Mouse (Mus musculus) limb, embryonic 10.5 days (tissue): ENCODE measurements around the gene Alg12. TPM values are rescaled to one million over a fixed set of nuclear protein-coding genes. Genes with fewer than 3 reads are reported as not detected.
A peak's percentile ranks its signal among the peaks of the same experiment; 100 is the strongest.

Source experiments
- DNase-seq: peaks from one replicate; pipeline ENCODE4 v3.0.0-alpha.2; 2017; ENCODE audit warnings: low spot score
- H3K27ac ChIP-seq: fragments of 300-500 bp; sonication (generic); 2 replicates; pipeline ENCODE4 v1.5.1; 2016; ENCODE audit warnings: mild to moderate bottlenecking
- H3K27me3 ChIP-seq: fragments of 300-500 bp; sonication (generic); 2 replicates; pipeline ENCODE4 v1.6.1; 2016; ENCODE audit warnings: low read depth, mild to moderate bottlenecking; ENCODE audit not compliant: poor library complexity, severe bottlenecking
- H3K36me3 ChIP-seq: fragments of 300-500 bp; sonication (generic); 2 replicates; pipeline ENCODE4 v1.6.1; 2016; ENCODE audit warnings: mild to moderate bottlenecking, moderate library complexity
- H3K4me1 ChIP-seq: fragments of 300-500 bp; sonication (generic); 2 replicates; pipeline ENCODE4 v1.6.1; 2016
- H3K4me3 ChIP-seq: fragments of 300-500 bp; sonication (generic); 2 replicates; pipeline ENCODE4 v1.5.1; 2016; ENCODE audit warnings: mild to moderate bottlenecking, moderate library complexity
- H3K9me3 ChIP-seq: fragments of 300-500 bp; sonication (generic); replicated peaks from 2 replicates; pipeline ENCODE4 v1.6.1; 2016; ENCODE audit warnings: mild to moderate bottlenecking
- WGBS: fragments of 180-500 bp; shearing (Covaris S2); methylation state at CpG from one replicate; pipeline ENCODE4 v1.1.7; 2016; 5-methylcytosine and 5-hydroxymethylcytosine counted together
- polyA plus RNA-seq: library from polyadenylated mRNA; unstranded; fragments of >200 nt; fragmentation: Nextera tagmentation; extraction: Ambion mirVana; gene quantifications from 2 replicates; pipeline ENCODE4 v1.2.1, GENCODE M21; 2016

Alg12 gene
- polyA plus RNA-seq, 1 experiment from 2014 or later: 12.3 TPM

GRCm38 (mm10) chr15:88850146-88850826 lies 31.2 kb upstream of the Alg12 start:
- Histone ChIP-seq H3K4me3 (no peak overlapping the region), H3K4me1 (peaks cover 24% of the 10 kb centered on the region), H3K27me3 (no peaks in the 10 kb centered on the region), H3K36me3 (no peaks in the 10 kb centered on the region), H3K27ac (peak overlapping the region; percentile 42; the same call in 1 of the 2 replicates), H3K9me3 (no peaks in the 10 kb centered on the region)
- WGBS: 72% methylated on average over 10 of the region's 10 CpGs
- no peak for DNase-seq

- 96% methylated on average over 2 of the region's 2 CpGs for WGBS
- no peaks in the 10 kb centered on the region for H3K36me3 ChIP-seq
- DNase-seq: no peak
- no peaks in the 10 kb centered on the region for H3K27me3 ChIP-seq
- H3K27ac ChIP-seq: no peak overlapping the region
- no peak overlapping the region for H3K4me3 ChIP-seq
- H3K9me3 ChIP-seq: no peaks in the 10 kb centered on the region
- peaks cover 19% of the 10 kb centered on the region for H3K4me1 ChIP-seq
Measured at GRCm38 (mm10) chr15:88849621-88850020, 30.5 kb upstream of the Alg12 start.

- Histone ChIP-seq H3K4me1 (peaks cover 15% of the 10 kb centered on the region), H3K9me3 (no peaks in the 10 kb centered on the region), H3K27ac (no peak overlapping the region), H3K36me3 (no peaks in the 10 kb centered on the region), H3K4me3 (no peak overlapping the region), H3K27me3 (no peaks in the 10 kb centered on the region)
- 100% methylated on average over 1 of the region's 1 CpGs for WGBS
- no peak for DNase-seq
Measured at GRCm38 (mm10) chr15:88848661-88849060, 29.5 kb upstream of the Alg12 start.

GRCm38 (mm10) chr15:88844966-88845365 lies 25.8 kb upstream of the Alg12 start:
- Histone ChIP-seq H3K4me3 (no peak overlapping the region), H3K36me3 (no peaks in the 10 kb centered on the region), H3K4me1 (peaks cover 26% of the 10 kb centered on the region), H3K27me3 (no peaks in the 10 kb centered on the region), H3K27ac (no peak overlapping the region), H3K9me3 (no peaks in the 10 kb centered on the region)
- DNase-seq: no peak
- WGBS: 87% methylated on average over 7 of the region's 7 CpGs

- H3K4me1 ChIP-seq: peaks cover 40% of the 10 kb centered on the region
Measured at GRCm38 (mm10) chr15:88843486-88844097, 24.5 kb upstream of the Alg12 start.

GRCm38 (mm10) chr15:88842300-88842673 lies 23.2 kb upstream of the Alg12 start:
- no peak overlapping the region for H3K4me3 ChIP-seq
- H3K36me3 ChIP-seq: no peaks in the 10 kb centered on the region
- no peaks in the 10 kb centered on the region for H3K9me3 ChIP-seq
- DNase-seq: no peak
- no peaks in the 10 kb centered on the region for H3K27me3 ChIP-seq
- peak overlapping the region; percentile 53; the same call in 1 of the 2 replicates for H3K27ac ChIP-seq
- peaks cover 50% of the 10 kb centered on the region for H3K4me1 ChIP-seq
- 81% methylated on average over 3 of the region's 3 CpGs for WGBS

More at GRCm38 (mm10) chr15:88843486-88844097, 24.5 kb upstream of the Alg12 start:
- WGBS: 50% methylated on average over 8 of the region's 8 CpGs
- no peaks in the 10 kb centered on the region for H3K9me3 ChIP-seq
- H3K36me3 ChIP-seq: no peaks in the 10 kb centered on the region
- H3K4me3 ChIP-seq: no peak overlapping the region
- H3K27me3 ChIP-seq: no peaks in the 10 kb centered on the region
- H3K27ac ChIP-seq: peak overlapping the region; percentile 37
- no peak for DNase-seq

- WGBS: 87% methylated on average over 3 of the region's 3 CpGs
- H3K9me3 ChIP-seq: no peaks in the 10 kb centered on the region
- no peaks in the 10 kb centered on the region for H3K36me3 ChIP-seq
- H3K4me1 ChIP-seq: peaks cover 55% of the 10 kb centered on the region
- H3K4me3 ChIP-seq: no peak overlapping the region
- H3K27ac ChIP-seq: peak overlapping the region; percentile 53; the same call in 1 of the 2 replicates
- DNase-seq: no peak
- H3K27me3 ChIP-seq: no peaks in the 10 kb centered on the region
Measured at GRCm38 (mm10) chr15:88841580-88842299, 22.6 kb upstream of the Alg12 start.

GRCm38 (mm10) chr15:88841160-88841559 lies 22.0 kb upstream of the Alg12 start:
- Histone ChIP-seq H3K4me1 (peaks cover 60% of the 10 kb centered on the region), H3K4me3 (no peak overlapping the region), H3K27ac (peak overlapping the region; percentile 14; the same call in 1 of the 2 replicates), H3K9me3 (no peaks in the 10 kb centered on the region), H3K27me3 (no peaks in the 10 kb centered on the region), H3K36me3 (no peaks in the 10 kb centered on the region)
- no peak for DNase-seq
- WGBS: 96% methylated on average over 2 of the region's 2 CpGs

- no peak for DNase-seq
- Histone ChIP-seq H3K36me3 (no peaks in the 10 kb centered on the region), H3K27ac (peak overlapping the region; percentile 81), H3K4me3 (no peak overlapping the region), H3K9me3 (no peaks in the 10 kb centered on the region), H3K27me3 (no peaks in the 10 kb centered on the region), H3K4me1 (peaks cover 60% of the 10 kb centered on the region)
- WGBS: 70% methylated on average over 10 of the region's 10 CpGs
Measured at GRCm38 (mm10) chr15:88840126-88840525, 21.0 kb upstream of the Alg12 start.

- Histone ChIP-seq H3K36me3 (no peaks in the 10 kb centered on the region), H3K4me1 (peaks cover 60% of the 10 kb centered on the region), H3K9me3 (no peaks in the 10 kb centered on the region), H3K27ac (peak overlapping the region; percentile 81), H3K27me3 (no peaks in the 10 kb centered on the region), H3K4me3 (peak overlapping the region; percentile 4; the same call in 1 of the 2 replicates)
- peak; percentile 57 for DNase-seq
- WGBS: 31% methylated on average over 9 of the region's 9 CpGs
Measured at GRCm38 (mm10) chr15:88839271-88839670, 20.2 kb upstream of the Alg12 start.

GRCm38 (mm10) chr15:88837977-88838376 lies 18.9 kb upstream of the Alg12 start:
- Histone ChIP-seq H3K4me1 (peaks cover 51% of the 10 kb centered on the region), H3K27ac (peak overlapping the region; percentile 83), H3K36me3 (no peaks in the 10 kb centered on the region), H3K9me3 (no peaks in the 10 kb centered on the region), H3K27me3 (no peaks in the 10 kb centered on the region), H3K4me3 (peak overlapping the region; percentile 61)
- DNase-seq: no peak
- WGBS: under 1% methylated on average over 11 of the region's 11 CpGs

GRCm38 (mm10) chr15:88837199-88837932 lies 18.2 kb upstream of the Alg12 start:
- Histone ChIP-seq H3K4me1 (peaks cover 51% of the 10 kb centered on the region), H3K27me3 (no peaks in the 10 kb centered on the region), H3K27ac (peak overlapping the region; percentile 83), H3K36me3 (no peaks in the 10 kb centered on the region), H3K4me3 (peak overlapping the region; percentile 61), H3K9me3 (no peaks in the 10 kb centered on the region)
- DNase-seq: peak; percentile 74
- under 1% methylated on average over 39 of the region's 39 CpGs for WGBS
